Mouse (Mus musculus): ENCODE data around the gene Tprgl.

GRCm38 (mm10) chr4:154209825-154210224, 49.4 kb upstream of the Tprgl start:
- no peak for TF ChIP-seq POLR2A (IDR thresholded peaks at IDR 0.05; ENCODE audit: borderline replicate concordance, insufficient read depth, low read length)
- no peak for TF ChIP-seq CTCF (IDR thresholded peaks at IDR 0.05; ENCODE audit: borderline replicate concordance, insufficient read depth, low read depth, low read length)
